Mouse (Mus musculus) cerebellum, postnatal 4 days (tissue): Measurements from ENCODE around the gene Clic5.
"Not testable (repeated sequence)": the region's sequence is repeated elsewhere in the genome, so short reads cannot be mapped to it uniquely, and the experiment has no call there.

ENCODE experiments used
- DNase-seq, 2 experiments: peaks; one replicate each; pipeline ENCODE4 v3.0.0; 2022; ENCODE audit warnings: low spot score in 2 of 2, mixed read lengths in 1 of 2

Gene Clic5

GRCm38 (mm10) chr17:44188042-44188768 lies at the start of gene Clic5:
Gene Clic5, plus strand, starts transcription at chr17:44188584.
- no peak for DNase-seq

- DNase-seq = no peak
These were observed 42.6 kb upstream of the Clic5 start for GRCm38 (mm10) chr17:44145806-44146205.

DNA sequence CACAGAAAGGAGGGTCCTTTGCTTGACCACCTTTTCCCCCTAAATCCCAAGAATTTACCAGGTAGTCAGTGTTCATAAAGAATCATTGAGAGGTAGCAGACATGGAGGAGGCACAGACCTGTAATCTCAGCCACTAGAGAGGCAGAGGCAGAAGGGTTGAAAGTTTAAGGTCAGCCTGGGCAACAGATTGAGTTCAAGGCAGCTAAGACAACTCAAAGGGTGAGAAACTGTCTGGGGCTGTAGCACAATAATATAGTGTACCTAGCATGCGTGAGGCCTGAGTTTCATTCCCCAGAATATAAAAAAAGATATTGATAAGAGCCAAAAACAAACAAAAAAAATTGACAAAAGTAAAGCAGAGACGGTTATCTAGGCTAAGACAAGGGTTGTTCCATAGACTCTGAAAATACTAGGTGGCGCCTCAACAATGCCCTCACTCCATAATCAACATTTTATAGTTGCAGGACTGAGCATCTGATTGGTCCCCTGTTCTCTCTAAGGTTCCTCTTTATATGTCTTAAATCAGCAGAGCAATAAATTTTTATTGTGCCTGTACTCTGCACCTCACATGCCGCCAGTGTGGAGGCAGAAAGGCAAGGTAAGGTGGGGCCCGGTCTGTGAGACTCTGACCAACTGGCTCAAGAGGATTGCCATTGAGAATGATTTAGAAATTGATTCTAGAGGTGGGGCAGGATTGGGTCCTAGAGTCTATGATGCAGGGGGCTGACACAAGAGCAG lies 40.1 kb upstream of the Clic5 start:
- DNase-seq = no peak

GRCm38 (mm10) chr17:44151130-44151529 lies 37.3 kb upstream of the Clic5 start:
- peak in 1 of 2 experiments; percentile 12 for DNase-seq

DNA sequence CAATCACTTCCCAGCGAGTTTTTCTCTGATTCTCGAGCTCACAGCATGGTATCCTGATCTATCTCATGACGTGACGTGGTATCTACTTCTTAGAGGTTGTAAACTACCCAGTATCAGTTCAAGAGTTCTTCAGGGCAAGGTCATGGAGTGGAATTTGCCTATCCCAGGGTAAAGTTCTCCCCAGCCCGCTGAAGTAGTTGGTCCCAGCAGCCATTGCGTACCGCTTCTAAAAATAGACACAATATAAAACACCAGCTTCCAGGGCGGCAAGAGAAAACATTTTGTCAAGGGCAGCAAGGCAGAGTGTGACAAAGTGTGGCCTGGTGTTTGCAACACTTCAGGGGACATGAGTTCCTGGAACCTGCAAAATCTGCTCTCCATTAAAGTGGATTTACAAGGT lies 36.5 kb upstream of the Clic5 start:
- no peak for DNase-seq

GRCm38 (mm10) chr17:44153871-44154270 lies 34.5 kb upstream of the Clic5 start:
- DNase-seq = no peak

DNA sequence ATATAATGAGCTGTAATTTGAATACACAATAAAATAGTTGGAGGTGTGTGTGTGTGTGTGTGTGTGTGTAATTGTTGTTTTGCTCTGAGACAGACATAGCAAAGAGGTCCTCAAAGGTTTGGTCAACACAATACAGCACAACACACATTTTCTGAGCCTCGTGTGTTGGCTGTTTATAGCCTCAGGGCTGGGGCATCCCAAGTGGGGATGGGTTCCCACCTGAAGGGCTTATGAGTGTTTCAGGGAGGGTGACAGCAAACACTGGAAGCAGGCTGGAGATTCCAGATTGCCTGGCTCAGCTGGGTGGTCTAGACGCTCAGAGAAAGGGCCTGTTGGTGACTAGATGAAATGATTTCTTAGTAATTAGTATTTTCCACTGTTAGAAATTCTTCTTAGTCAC lies 33.2 kb upstream of the Clic5 start:
- DNase-seq = no peak

DNA sequence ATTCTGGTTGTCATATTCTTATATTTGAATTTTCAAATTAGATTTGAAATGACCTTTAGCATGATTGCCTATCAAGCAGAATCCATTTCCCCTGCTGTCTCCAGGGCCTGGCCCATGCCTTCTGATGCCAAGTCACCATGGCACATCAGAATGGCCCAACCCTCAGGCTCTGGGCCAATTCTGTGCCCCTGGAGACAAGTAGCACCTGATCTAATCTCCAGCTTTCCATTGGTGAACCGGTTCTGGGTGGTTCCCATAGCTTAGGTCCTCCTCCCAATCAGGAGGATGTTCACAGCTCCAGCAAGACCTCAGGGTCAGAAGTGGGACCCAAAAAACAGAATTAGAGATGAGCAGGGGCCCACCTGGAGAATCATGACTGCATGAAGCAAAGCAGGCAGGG lies 30.2 kb upstream of the Clic5 start:
- DNase-seq = no peak

GRCm38 (mm10) chr17:44160449-44160848 lies 27.9 kb upstream of the Clic5 start:
- DNase-seq = no peak

DNA sequence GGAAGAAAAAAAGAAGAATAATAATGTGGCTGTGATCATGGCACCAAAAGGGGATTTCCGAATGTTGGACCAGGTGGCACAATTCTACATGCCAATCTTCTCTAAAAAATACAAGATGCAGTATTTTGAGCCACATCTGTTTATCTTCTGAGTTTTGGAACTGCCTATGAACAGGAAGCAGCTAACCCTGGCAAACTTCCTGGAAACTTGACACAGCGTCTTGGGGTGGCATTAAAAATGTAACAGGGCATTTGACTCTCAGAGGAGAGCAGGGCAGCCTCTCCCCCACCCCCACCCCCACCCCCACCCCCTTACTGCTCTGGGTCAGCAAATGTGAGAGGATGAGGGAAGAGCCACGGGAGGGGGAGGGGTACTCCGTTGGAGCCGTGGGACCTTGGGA lies 25.9 kb upstream of the Clic5 start:
- no peak for DNase-seq

DNA sequence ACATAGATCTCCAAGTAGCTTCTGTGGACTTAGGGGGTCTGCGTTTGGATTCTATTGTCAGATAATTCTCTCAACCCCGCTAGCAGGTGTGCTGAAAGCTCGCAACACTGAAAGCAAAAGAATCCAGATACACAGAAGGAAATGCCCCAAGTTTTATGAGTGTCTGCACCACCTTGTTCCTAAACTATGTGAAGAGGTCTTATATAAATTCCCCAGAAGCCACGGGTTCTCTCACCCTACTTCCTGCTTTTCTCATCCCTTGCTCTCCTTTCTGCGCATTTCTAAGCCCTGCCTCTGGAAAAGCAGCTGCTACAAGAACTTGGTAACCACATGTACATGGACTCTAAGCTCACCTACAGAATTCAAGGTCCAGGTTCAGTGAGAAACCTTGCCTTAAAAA lies 25.4 kb upstream of the Clic5 start:
- no peak for DNase-seq

DNA sequence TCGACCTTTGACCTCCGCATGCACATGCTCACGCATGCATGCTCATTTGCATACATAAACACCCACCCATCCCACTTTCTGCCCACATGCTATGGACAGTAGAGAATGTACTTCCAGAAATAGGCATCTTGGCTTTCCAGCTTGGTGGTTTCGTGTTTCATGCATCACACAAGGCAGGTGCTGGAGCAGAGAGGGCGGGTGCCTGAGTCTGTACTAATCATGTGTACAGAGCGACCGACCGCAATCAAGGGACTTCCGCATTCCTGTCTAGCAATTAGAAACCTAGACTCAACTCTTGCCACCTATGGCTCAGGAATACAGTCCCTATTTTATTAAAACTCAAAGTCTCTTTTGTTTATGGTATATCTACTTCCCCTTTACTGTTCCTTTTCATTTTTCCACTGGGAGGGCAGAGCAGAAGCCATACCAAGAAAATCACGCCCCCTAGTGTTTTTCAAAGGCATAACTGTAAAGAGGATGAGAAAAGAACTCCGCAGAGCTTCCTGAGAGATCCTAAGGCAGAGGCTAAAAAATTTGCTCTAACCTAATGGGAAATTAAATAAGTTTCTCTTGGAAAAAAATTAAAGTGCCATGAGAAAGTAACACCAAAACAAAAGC lies 22.5 kb upstream of the Clic5 start:
- no peak for DNase-seq

- DNase-seq = no peak
These were observed 18.7 kb upstream of the Clic5 start for GRCm38 (mm10) chr17:44169676-44170075.

GRCm38 (mm10) chr17:44170316-44170715 lies 18.1 kb upstream of the Clic5 start:
- DNase-seq = no peak

DNA sequence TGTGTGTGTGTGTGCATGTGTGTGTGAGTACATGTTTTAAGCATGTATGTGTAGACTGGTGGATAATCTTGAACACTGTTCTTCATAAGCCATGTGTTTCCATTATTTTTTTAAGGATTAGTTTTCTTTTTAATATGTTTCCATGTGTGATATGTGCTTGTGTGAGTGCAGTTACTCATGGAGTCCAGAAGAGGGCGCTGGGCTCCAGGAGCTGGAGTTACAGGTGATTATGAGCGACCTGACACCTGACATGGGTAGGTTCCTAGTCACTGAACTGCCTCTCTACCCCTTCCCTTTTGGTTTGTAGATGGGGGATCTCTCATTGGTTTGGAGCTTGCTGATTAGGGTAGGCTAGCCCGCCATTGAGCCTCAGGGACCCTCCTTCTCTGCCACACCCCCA lies 16.5 kb upstream of the Clic5 start:
- DNase-seq = no peak

GRCm38 (mm10) chr17:44173341-44173740 lies 15.0 kb upstream of the Clic5 start:
- no peak for DNase-seq

DNA sequence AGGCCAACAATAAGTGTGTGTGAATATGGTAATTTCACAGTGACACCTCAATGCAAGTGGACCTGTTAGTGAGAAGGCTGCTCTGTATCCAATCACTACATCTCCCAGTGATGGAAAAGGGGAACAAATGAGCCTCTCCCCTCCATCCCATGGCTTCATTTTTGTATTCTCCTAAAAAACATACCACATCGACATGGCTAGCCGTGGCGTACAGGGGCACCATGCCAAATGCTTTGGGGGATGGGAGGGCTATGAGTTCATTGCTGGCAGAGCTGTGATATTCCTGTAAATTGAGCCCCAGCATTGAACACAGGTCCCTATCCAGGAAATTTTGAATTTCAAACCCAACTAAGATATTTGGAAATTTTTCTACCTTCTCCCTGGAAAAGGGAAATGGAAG lies 11.1 kb upstream of the Clic5 start:
- DNase-seq = no peak

GRCm38 (mm10) chr17:44181346-44181745 lies 7.0 kb upstream of the Clic5 start:
- no peak for DNase-seq

DNA sequence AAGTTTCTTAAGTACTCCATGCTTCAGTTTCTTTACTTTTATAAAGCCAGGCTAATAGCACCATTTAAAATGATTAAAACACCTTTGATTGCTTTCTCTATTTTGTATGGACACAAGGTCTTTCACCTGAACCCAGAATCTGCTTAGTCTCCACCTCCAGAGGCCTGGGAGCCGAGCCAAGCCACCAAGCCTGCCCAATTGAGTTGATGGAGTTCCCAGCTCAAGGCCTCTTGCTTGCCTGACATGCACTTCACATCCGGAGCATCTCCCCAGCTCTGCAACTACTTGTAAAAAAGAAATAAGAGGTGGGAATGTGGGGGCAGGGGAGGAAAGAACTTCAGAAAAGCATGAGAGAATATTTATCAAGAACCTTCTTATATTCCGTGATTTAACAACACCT lies 1.5 kb upstream of the Clic5 start:
- no peak for DNase-seq

DNA sequence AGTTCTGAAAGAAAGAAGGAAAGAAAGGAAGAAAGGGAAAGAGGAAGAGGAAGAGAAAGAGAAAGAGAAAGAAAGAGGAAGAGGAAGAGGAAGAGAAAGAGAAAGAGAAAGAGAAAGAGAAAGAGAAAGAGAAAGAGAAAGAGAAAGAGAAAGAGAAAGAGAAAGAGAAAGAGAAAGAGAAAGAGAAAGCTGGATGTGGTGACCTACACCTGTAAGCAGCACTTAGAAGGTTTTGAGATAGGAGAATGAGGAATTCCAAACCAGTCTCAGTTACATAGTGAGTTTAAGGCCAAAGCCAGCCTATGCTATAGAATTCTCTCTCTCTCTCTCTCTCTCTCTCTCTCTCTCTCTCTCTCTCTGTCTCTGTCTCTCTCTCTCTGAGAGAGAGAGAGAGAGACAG lies 847 bp upstream of the Clic5 start:
- DNase-seq = not testable (repeated sequence)

DNA sequence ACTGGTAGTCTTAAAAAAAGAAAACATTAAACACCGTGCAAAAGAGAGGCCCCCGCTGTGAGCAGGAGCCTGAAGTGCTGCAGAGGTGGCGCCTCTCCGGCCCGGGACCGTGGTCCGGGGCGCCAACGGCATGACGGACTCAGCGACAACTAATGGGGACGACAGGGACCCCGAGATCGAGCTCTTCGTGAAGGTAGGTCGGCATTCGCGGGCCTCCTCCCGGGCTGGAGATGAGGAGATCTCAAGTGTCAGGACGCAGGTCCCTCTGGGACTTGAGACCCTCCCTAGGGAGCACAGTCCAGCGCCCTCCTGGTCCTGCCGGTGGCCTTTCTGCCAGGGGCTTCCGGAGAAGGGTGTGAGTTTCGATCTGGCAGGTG lies 373 bp downstream of the Clic5 start:
- no peak for DNase-seq

GRCm38 (mm10) chr17:44189696-44190095 lies 1.3 kb downstream of the Clic5 start:
- DNase-seq = no peak

DNA sequence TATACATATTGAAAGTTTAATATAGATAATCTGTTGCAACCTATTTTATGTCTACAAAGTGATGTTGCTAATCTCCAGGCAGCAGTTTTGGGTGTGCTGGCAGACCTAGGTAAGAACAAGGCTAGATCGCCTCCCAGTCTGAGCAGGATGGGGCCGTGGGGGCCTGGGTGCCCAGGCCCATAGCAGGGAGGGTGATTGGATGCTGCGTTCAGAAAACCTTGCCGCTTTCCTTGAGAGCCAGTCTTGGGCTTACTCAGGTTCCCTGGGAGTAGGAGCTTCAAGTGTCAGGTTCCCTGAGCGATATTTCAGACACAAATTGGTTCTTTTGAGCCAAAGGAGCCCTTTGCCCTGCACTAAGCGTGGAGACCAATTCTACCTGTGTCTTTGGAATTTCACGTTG lies 1.9 kb downstream of the Clic5 start:
- no peak for DNase-seq
